Mouse (Mus musculus) lung, embryonic 16.5 days (tissue): ENCODE measurements at regions not wholly inside any gene's neighbourhood (a gene's known extent, or its start where the extent isn't known, plus 50 kb on each side); places are given as distances from the start of the nearest gene placed in this dataset.
A peak's percentile ranks its signal among the peaks of the same experiment; 100 is the strongest.

Source experiments
- ATAC-seq: fragments of 200-750 bp; cut with Nextera tagmentation; 2 replicates; pipeline ENCODE4 v1.8.0; 2017; ENCODE audit warnings: low read depth, mild to moderate bottlenecking, moderate library complexity
- H3K27ac ChIP-seq: fragments of 300-500 bp; sonication (generic); 2 replicates; pipeline ENCODE4 v1.5.1; 2014; ENCODE audit warnings: mild to moderate bottlenecking, control low read depth, low read length
- H3K27me3 ChIP-seq: fragments of 300-500 bp; sonication (generic); 2 replicates; pipeline ENCODE4 v1.6.1; 2014; ENCODE audit warnings: low read depth, low read length, mixed read lengths; ENCODE audit not compliant: control insufficient read depth, insufficient read depth
- H3K36me3 ChIP-seq: fragments of 300-500 bp; sonication (generic); 2 replicates; pipeline ENCODE4 v1.6.1; 2014; ENCODE audit warnings: low read length; ENCODE audit not compliant: control insufficient read depth, insufficient read depth
- H3K4me1 ChIP-seq: fragments of 300-500 bp; sonication (generic); replicated peaks from 2 replicates; pipeline ENCODE4 v1.6.1; 2014; ENCODE audit warnings: low read length, mixed read lengths; ENCODE audit not compliant: control insufficient read depth, insufficient read depth
- H3K4me2 ChIP-seq: fragments of 300-500 bp; sonication (generic); 2 replicates; pipeline ENCODE4 v1.6.1; 2014; ENCODE audit warnings: low read depth, low read length, control low read depth
- H3K4me3 ChIP-seq: fragments of 300-500 bp; sonication (generic); 2 replicates; pipeline ENCODE4 v1.5.1; 2014; ENCODE audit warnings: mild to moderate bottlenecking, low read length, control low read depth
- H3K9ac ChIP-seq: fragments of 300-500 bp; sonication (generic); 2 replicates; pipeline ENCODE4 v1.6.1; 2014; ENCODE audit warnings: low read length, control low read depth
- H3K9me3 ChIP-seq: fragments of 300-500 bp; sonication (generic); 2 replicates; pipeline ENCODE4 v1.6.1; 2016; ENCODE audit warnings: low read length; ENCODE audit not compliant: control insufficient read depth
- WGBS: fragments of 180-500 bp; shearing (Covaris S2); extraction: QIAGEN DNeasy Blood & Tissue Kit; methylation state at CpG from one replicate; pipeline ENCODE4 v1.1.7; 2014; 5-methylcytosine and 5-hydroxymethylcytosine counted together

- WGBS: 52% methylated on average over 6 of the region's 6 CpGs
- no peaks in the 10 kb centered on the region for H3K9me3 ChIP-seq
- H3K4me3 ChIP-seq: no peak overlapping the region
- no peak overlapping the region for H3K27ac ChIP-seq
- H3K36me3 ChIP-seq: no peaks in the 10 kb centered on the region
- no peak overlapping the region for H3K4me2 ChIP-seq
- no peaks in the 10 kb centered on the region for H3K27me3 ChIP-seq
- ATAC-seq: no peak
- no peaks in the 10 kb centered on the region; the same call in 1 of the 2 replicates for H3K4me1 ChIP-seq
- no peak overlapping the region for H3K9ac ChIP-seq
Measured at GRCm38 (mm10) chr1:186237556-186237955, 120.4 kb upstream of the Lyplal1 start.

GRCm38 (mm10) chr1:186236267-186237020, 119.3 kb upstream of the Lyplal1 start:
- H3K36me3 ChIP-seq: no peaks in the 10 kb centered on the region
- H3K4me2 ChIP-seq: no peak overlapping the region
- H3K9me3 ChIP-seq: no peaks in the 10 kb centered on the region
- H3K9ac ChIP-seq: no peak overlapping the region
- H3K4me1 ChIP-seq: no peaks in the 10 kb centered on the region; the same call in 1 of the 2 replicates
- no peaks in the 10 kb centered on the region for H3K27me3 ChIP-seq
- H3K4me3 ChIP-seq: no peak overlapping the region
- 47% methylated on average over 7 of the region's 7 CpGs for WGBS
- peak; percentile 77 for ATAC-seq
- no peak overlapping the region for H3K27ac ChIP-seq

GRCm38 (mm10) chr1:186234536-186234935, 117.4 kb upstream of the Lyplal1 start:
- Histone ChIP-seq H3K4me1 (no peaks in the 10 kb centered on the region; the same call in 1 of the 2 replicates), H3K27ac (no peak overlapping the region), H3K9me3 (no peaks in the 10 kb centered on the region), H3K4me3 (no peak overlapping the region), H3K9ac (no peak overlapping the region), H3K4me2 (no peak overlapping the region), H3K27me3 (no peaks in the 10 kb centered on the region), H3K36me3 (no peaks in the 10 kb centered on the region)
- ATAC-seq: no peak
- 82% methylated on average over 6 of the region's 6 CpGs for WGBS

GRCm38 (mm10) chr1:186230476-186230875, 113.4 kb upstream of the Lyplal1 start:
- Histone ChIP-seq H3K4me3 (no peak overlapping the region), H3K36me3 (no peaks in the 10 kb centered on the region), H3K27ac (peak overlapping the region; percentile 10; the same call in 1 of the 2 replicates), H3K4me1 (no peaks in the 10 kb centered on the region), H3K9me3 (0 out of 2 replicates have a peak, but pooled peaks cover 3% of the 10 kb centered on the region), H3K9ac (no peak overlapping the region), H3K27me3 (no peaks in the 10 kb centered on the region), H3K4me2 (no peak overlapping the region)
- WGBS: 68% methylated on average over 5 of the region's 5 CpGs
- ATAC-seq: no peak

- Histone ChIP-seq H3K4me3 (no peak overlapping the region), H3K36me3 (no peaks in the 10 kb centered on the region), H3K27me3 (no peaks in the 10 kb centered on the region), H3K4me2 (no peak overlapping the region), H3K9me3 (0 out of 2 replicates have a peak, but pooled peaks cover 3% of the 10 kb centered on the region), H3K4me1 (no peaks in the 10 kb centered on the region), H3K27ac (no peak overlapping the region), H3K9ac (no peak overlapping the region)
- ATAC-seq: no peak
- WGBS: 69% methylated on average over 6 of the region's 6 CpGs
Measured at GRCm38 (mm10) chr1:186229856-186230255, 112.7 kb upstream of the Lyplal1 start.

- H3K27ac ChIP-seq: no peak overlapping the region
- no peak for ATAC-seq
- WGBS: 76% methylated on average over 4 of the region's 4 CpGs
Measured at GRCm38 (mm10) chr1:186228396-186228795, 111.3 kb upstream of the Lyplal1 start.

GRCm38 (mm10) chr1:186224231-186224630, 107.1 kb upstream of the Lyplal1 start:
- H3K4me3 ChIP-seq: no peak overlapping the region
- no peaks in the 10 kb centered on the region for H3K36me3 ChIP-seq
- no peaks in the 10 kb centered on the region for H3K27me3 ChIP-seq
- H3K9ac ChIP-seq: no peak overlapping the region
- H3K4me2 ChIP-seq: no peak overlapping the region
- 17% methylated on average over 5 of the region's 5 CpGs for WGBS
- H3K9me3 ChIP-seq: 0 out of 2 replicates have a peak, but pooled peaks cover 3% of the 10 kb centered on the region
- peak overlapping the region; percentile 39 for H3K27ac ChIP-seq
- no peak for ATAC-seq
- H3K4me1 ChIP-seq: peaks cover 12% of the 10 kb centered on the region

More at GRCm38 (mm10) chr1:186228396-186228795, 111.3 kb upstream of the Lyplal1 start:
- no peak overlapping the region for H3K9ac ChIP-seq
- H3K4me2 ChIP-seq: no peak overlapping the region
- H3K4me3 ChIP-seq: no peak overlapping the region
- H3K27me3 ChIP-seq: no peaks in the 10 kb centered on the region
- H3K4me1 ChIP-seq: peaks cover 10% of the 10 kb centered on the region
- 0 out of 2 replicates have a peak, but pooled peaks cover 3% of the 10 kb centered on the region for H3K9me3 ChIP-seq
- H3K36me3 ChIP-seq: no peaks in the 10 kb centered on the region

- peak overlapping the region; percentile 43 for H3K27ac ChIP-seq
- H3K9ac ChIP-seq: no peak overlapping the region
- WGBS: 41% methylated on average over 7 of the region's 7 CpGs
- no peak for ATAC-seq
- H3K4me3 ChIP-seq: no peak overlapping the region
- H3K4me1 ChIP-seq: peaks cover 12% of the 10 kb centered on the region
- H3K27me3 ChIP-seq: no peaks in the 10 kb centered on the region
- no peak overlapping the region for H3K4me2 ChIP-seq
- no peaks in the 10 kb centered on the region for H3K36me3 ChIP-seq
- H3K9me3 ChIP-seq: 0 out of 2 replicates have a peak, but pooled peaks cover 3% of the 10 kb centered on the region
Measured at GRCm38 (mm10) chr1:186223417-186223816, 106.3 kb upstream of the Lyplal1 start.

GRCm38 (mm10) chr1:186218995-186219394, 101.9 kb upstream of the Lyplal1 start:
- Histone ChIP-seq H3K9ac (no peak overlapping the region), H3K4me1 (peaks cover 8% of the 10 kb centered on the region), H3K27ac (no peak overlapping the region), H3K4me3 (no peak overlapping the region), H3K27me3 (no peaks in the 10 kb centered on the region), H3K9me3 (no peaks in the 10 kb centered on the region), H3K36me3 (no peaks in the 10 kb centered on the region), H3K4me2 (no peak overlapping the region)
- peak; percentile 78 for ATAC-seq
- 56% methylated on average over 4 of the region's 4 CpGs for WGBS
